Mouse (Mus musculus) kidney, adult 18-20 months (tissue): Measurements from ENCODE around the gene Krt19.

ENCODE experiments used
- DNase-seq: peaks from one replicate; pipeline ENCODE4 v3.0.0; 2021

Krt19 gene

DNA sequence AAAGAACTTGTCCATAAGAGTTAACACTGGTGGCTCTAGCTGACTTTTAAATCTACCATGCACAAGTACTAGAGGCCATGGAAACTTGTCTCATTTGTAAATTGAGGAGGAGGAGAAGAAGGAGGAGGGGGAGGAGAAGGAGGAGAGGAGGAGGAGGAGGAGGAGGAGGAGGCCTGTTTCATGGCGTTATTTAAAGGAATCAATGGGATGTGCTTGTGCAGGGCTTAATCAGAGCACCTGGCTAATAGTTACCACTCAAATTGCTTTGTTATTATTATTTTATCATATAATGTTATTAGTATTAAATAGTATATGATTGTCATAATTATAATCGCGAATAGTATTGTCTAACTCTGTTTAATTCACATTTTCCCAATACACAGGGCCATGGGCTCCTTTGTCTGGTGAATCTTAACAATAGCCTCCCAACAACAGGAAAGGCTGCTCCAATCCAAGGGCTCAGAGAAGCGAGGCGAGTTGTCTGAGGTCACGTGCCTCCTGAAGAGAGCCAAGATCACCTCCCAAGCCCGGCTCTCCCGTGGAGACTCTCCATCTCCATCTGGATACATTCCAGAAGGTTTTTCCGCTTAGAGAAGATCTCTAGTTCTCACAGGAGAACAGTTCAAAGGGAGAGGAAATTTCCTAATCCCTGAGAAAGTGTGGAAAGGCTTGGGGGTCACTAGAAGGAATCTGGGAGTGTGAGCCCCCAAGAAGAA, at the start of gene Krt19:
Gene Krt19 (minus strand): TSS at position 51 of the 716 bp plus-strand sequence.
- DNase-seq: no peak

- DNase-seq: no peak
Observed at GRCm38 (mm10) chr11:100192992-100193391, 44.5 kb upstream of the Krt19 start, which contains the start of gene Krt9. Gene Krt9, minus strand, starts transcription at chr11:100193246.

GRCm38 (mm10) chr11:100191820-100192219, 43.4 kb upstream of the Krt19 start:
- no peak for DNase-seq

DNA sequence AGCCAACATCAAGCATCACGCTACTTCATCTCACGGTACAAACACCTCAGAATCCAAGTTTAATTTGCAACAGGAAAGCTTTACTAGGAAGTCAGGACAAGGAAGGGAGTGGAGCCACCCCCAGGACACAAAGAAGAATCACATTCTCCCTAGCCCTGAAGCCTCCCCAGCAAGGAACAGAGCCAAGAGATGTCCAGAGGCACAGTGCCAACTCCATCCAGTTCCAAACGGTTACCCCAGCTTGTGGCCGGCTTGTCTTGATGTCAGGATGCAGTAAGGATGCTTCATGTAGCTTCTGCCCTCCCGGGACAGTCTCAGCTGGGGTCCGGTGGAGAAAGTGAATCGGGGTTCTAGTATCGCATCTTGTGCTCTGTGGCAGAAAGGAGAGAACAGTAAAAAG, 38.3 kb upstream of the Krt19 start:
- no peak for DNase-seq

GRCm38 (mm10) chr11:100181725-100182124, 33.3 kb upstream of the Krt19 start:
- DNase-seq: no peak

DNA sequence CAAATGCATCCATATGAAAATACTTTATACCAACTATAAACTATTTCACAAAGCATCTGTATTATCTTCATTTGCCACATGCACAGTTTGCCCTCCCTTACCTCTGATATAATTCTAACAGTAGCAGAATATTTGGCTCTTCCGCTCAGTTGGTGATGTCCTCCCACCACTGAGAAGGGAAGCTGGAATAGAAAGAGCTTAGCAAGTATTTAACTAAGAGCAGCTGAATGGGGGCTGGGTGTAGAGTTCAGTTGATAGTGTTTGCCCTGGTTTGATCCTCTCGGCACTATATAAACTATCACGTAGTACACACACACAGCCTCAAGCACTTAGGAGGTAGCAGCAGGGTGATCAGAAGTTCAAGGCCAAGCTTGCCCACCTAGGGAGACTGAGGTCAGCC, 30.8 kb upstream of the Krt19 start:
- DNase-seq: no peak

- no peak for DNase-seq
Observed at GRCm38 (mm10) chr11:100178307-100178706, 29.8 kb upstream of the Krt19 start.

DNA sequence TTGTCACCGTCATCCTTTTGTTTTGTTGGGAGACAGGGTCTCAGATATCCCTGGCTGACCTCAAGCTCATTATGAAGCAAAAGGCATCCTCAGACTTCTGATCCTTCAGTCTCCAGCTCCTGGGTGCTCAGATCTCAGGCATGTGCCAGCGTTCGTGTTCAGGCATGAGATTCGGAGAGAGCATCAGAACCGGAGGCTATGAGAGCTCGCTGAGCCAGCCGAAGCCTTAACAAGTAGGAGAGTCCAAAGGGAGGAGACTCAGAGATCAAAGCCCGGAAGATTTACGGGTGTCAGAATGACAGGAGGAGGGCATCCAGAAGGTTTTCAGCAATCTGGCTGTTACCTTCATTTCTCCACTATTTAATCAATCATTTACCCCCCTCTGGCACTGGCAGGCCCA, 28.3 kb upstream of the Krt19 start:
- DNase-seq: no peak

GRCm38 (mm10) chr11:100168765-100169762, 20.6 kb upstream of the Krt19 start:
- DNase-seq: peak; percentile 67

- DNase-seq: no peak
Observed at GRCm38 (mm10) chr11:100168071-100168470, 19.6 kb upstream of the Krt19 start.

DNA sequence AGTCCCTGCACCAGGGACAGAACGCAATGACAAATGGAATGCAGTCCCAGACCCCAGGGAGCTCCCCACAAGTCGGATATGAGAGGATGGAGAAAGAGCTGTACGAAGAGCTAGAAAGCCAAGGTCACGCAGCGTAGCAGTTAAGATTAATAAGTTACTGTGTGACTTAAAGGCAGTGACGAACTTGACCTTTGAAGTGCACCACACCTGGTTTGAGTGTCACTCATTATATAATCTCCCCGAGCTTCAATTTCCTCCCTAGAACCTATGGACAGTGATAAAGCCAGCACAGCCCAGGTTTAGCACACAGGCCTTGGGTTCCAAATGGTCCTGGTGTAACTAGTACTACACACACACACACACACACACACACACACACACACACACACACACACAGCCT, 15.9 kb upstream of the Krt19 start:
- DNase-seq: peak; percentile 12

GRCm38 (mm10) chr11:100157908-100158477, 9.5 kb upstream of the Krt19 start:
- DNase-seq: no peak

DNA sequence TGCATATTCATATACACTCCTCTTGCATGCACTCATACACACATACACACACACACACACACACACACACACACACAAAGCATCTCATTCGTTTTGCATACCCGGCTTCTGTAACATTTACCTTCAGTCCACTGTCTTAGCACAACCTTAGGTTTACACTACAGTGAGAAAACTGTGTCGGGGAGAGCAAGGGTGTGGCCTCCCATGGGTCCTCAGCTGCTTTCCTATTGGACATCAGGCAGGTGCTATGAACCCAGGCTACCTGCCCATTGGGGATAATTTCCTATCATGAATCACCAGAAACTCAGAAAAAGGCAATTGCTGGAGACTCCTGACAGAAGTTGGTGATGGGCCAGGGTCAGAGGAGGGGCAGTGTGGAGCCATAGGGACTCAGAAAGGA, 8.9 kb upstream of the Krt19 start:
- no peak for DNase-seq

GRCm38 (mm10) chr11:100155497-100156255, 7.2 kb upstream of the Krt19 start:
- no peak for DNase-seq

DNA sequence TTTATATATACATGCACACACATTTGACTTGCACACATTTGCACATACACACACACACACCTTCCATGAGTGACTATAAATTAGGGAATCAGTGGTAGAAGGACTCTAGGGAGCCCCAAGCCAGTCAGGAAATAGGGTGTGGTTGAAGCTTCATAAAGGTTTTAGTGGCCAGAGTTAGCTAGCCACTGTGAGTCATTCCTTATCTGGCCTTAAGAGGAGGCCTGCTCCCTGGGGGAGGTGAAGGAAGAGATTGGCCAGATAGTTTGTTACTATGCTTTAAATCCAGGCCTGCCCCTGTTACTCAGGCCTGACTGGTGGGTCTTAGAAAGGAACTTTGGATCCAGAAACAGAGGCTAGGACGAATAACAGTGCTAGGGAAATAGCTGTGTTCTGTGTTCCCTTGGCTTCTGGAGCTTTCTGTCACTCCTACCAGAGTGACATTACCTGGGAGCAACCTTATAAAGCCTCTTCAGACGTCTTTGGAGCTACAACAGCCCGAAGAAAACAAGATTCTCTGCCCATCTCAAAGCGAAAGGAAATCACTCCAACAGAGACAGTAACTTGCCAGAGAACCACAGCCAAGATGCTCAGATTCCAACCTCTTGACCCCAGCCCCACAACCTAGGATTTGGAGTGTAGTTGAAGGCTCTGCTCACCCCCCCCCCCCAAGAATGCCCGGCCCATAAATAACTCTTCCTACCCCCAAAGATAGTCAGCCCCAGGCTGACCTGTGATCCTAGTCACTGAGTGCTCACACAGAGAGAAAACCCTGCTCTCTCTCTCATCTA, 705 bp downstream of the Krt19 start:
- DNase-seq: no peak

DNA sequence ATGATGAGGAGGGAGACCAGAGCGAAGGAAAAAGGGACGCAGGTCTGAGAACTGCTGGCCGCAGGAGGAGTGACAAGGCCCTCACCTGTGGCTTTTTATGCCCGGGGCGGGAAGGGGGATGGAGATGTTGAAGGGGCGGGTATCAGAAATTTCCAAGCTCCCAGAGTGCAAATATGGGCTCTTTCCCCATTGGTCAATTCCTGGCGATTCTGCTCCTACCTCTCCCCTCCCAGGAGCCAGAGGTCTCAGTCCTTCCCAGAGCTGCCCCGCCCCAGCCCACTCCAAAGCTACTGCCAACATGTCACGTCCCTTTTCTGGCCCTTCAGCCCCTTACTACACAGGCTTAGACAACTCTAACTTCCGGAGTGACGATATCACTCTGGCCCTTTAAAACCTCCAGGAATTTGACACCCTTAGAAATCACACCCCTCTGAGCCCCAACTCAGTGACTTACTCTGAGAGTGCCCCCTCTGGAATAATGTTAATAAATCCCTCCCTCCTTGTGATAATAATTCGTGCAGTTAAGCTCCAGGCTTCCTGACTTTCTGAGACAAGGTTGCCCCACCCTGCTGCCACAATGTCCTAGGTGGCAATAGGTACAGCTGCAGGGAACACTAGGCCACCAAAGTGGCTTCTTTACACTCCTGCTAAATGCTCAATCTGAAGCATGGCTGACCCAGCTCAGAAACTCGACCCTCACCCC, 2.5 kb downstream of the Krt19 start:
- DNase-seq: no peak

GRCm38 (mm10) chr11:100145104-100145503, 3.4 kb downstream of the Krt19 start:
- peak; percentile 18 for DNase-seq

GRCm38 (mm10) chr11:100140966-100141365, 7.5 kb downstream of the Krt19 start:
- DNase-seq: peak; percentile 10

- no peak for DNase-seq
Observed at GRCm38 (mm10) chr11:100139391-100139790, 9.1 kb downstream of the Krt19 start.

DNA sequence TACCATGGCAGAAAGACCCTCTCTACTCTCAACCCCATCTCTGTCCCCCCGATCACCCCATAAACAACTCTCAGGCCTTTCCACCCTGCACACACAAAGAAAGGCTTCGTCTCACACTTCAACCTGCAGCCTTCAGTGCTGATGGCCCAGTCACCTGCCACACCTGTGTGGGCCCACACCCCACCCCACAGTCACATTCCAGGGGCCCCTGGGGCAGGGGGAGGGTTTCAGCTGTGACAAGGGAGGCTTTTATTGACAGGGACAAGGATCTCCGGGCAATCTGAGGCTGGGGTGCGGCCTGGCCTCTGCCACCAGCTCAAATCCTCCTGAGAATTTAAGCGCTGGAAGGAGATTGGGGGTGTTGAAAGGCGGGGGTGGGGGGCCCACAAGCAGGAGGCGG, 9.7 kb downstream of the Krt19 start:
- DNase-seq: no peak

DNA sequence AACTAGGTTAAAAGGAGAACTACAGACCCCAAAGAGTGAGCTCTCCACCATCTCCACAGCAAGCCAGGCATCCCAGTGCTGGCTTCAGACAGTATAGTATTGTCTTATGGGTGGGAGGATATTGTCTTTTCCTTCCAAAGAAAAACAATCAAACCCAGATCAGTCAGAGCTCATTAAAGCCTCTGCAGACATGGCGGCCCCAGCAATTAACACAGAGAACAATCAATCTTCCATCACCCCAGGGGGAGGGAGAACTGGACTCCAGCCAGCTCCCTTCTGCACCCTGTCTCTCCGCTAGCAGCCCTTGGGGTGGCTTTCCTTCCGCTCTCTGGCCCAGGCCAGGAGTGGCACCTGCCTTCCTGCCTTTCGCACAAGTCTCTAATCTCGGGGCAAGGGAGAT, 10.8 kb downstream of the Krt19 start:
- no peak for DNase-seq
